Mouse (Mus musculus): ENCODE results near the gene Ntm. TPM values are rescaled to one million over a fixed set of nuclear protein-coding genes. Genes with fewer than 3 reads are reported as not detected.

Gene Ntm
- total and polyA plus RNA-seq, 3 experiments, result not detected

DNA sequence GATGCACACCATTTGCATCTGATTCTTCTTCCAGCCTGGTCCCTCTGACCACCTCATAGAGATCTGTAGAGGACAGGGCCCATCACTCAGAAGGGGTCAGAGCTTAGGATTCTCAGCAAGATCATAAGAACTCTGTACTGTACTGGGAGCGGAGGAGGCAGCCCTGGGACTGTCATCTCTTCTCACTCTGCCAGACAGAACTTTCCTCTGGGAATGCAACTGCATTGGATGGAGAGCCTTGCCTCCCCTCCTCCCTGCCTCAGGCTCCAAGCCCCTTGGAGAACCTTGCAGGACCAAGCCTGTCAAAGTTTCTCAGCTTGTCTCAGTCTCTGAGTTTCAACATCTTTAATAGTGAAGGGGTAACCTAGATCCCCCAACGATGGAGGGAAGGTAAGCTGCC, 1.4 kb downstream of the Ntm start:
- TF ChIP-seq TBP (IDR thresholded peaks at IDR 0.05; ENCODE audit: low read depth, low read length) (no peak), CTCF (IDR thresholded peaks at IDR 0.05 in 2 of 3, conservative IDR thresholded peaks at IDR 0.05 in 1 of 3; ENCODE audit: control insufficient read depth in 1 of 3, insufficient read depth in 1 of 3, low read depth in 2 of 3, low read length in 3 of 3, poor library complexity in 1 of 3, severe bottlenecking in 1 of 3) (no peak), ZKSCAN1 (IDR thresholded peaks at IDR 0.05; ENCODE audit: low read depth, low read length) (no peak), POLR2AphosphoS2 (IDR thresholded peaks at IDR 0.05; ENCODE audit: low read length) (no peak), MEF2A (IDR thresholded peaks at IDR 0.05; ENCODE audit: extremely low read depth, insufficient replicate concordance, low read depth, low read length, poor library complexity, severe bottlenecking) (no peak), SMC3 (IDR thresholded peaks at IDR 0.05; ENCODE audit: low read depth, low read length) (no peak), ZNF384 (IDR thresholded peaks at IDR 0.05; ENCODE audit: low read depth, low read length) (no peak), USF1 (IDR thresholded peaks at IDR 0.05; ENCODE audit: low read depth, low read length) (no peak), POLR2AphosphoS5 (IDR thresholded peaks at IDR 0.05; ENCODE audit: borderline replicate concordance, low read depth, low read length) (no peak), ZC3H11A (IDR thresholded peaks at IDR 0.05; ENCODE audit: low read depth, low read length) (no peak), UBTF (IDR thresholded peaks at IDR 0.05; ENCODE audit: borderline replicate concordance, insufficient read depth, low read depth, low read length) (no peak), ETS1 (IDR thresholded peaks at IDR 0.05; ENCODE audit: low read depth, low read length) (no peak), HCFC1 (IDR thresholded peaks at IDR 0.05; ENCODE audit: low read depth, low read length) (no peak), SIN3A (IDR thresholded peaks at IDR 0.05; ENCODE audit: low read length) (no peak)
- Histone ChIP-seq H3K9ac (ENCODE audit: control insufficient read depth, low read depth, low read length, poor library complexity, severe bottlenecking) (no peak overlapping the region), H3K4me3 (ENCODE audit: control insufficient read depth in 1 of 2, insufficient read depth in 1 of 2, low read depth in 2 of 2, low read length in 2 of 2) (no peak overlapping the region), H3K27ac (ENCODE audit: control insufficient read depth, low read depth, low read length) (no peak overlapping the region), H3K27me3 (ENCODE audit: control insufficient read depth in 1 of 2, insufficient read depth in 2 of 2, low read length in 2 of 2) (no peaks in the 10 kb centered on the region), H3K9me3 (replicated peaks; ENCODE audit: insufficient read depth, low read length) (no peaks in the 10 kb centered on the region), H3K4me1 (ENCODE audit: control insufficient read depth in 1 of 2, insufficient read depth in 2 of 2, low read length in 2 of 2) (no peaks in the 10 kb centered on the region), H3K36me3 (ENCODE audit: control insufficient read depth in 1 of 2, insufficient read depth in 2 of 2, low read length in 2 of 2) (no peaks in the 10 kb centered on the region), H3K79me2 (ENCODE audit: control insufficient read depth, insufficient read depth, low read length, poor library complexity) (no peaks in the 10 kb centered on the region)
- DNase-seq (ENCODE audit: low read depth, low spot score), result no peak

GRCm38 (mm10) chr9:29960741-29961140, 2.2 kb downstream of the Ntm start:
- no peaks in the 10 kb centered on the region for H3K79me2 ChIP-seq (ENCODE audit: control insufficient read depth, insufficient read depth, low read length, poor library complexity)
- no peak for DNase-seq (ENCODE audit: low read depth, low spot score)
- H3K27ac ChIP-seq (ENCODE audit: control insufficient read depth, low read depth, low read length), result no peak overlapping the region
- no peaks in the 10 kb centered on the region for H3K4me1 ChIP-seq (ENCODE audit: control insufficient read depth in 1 of 2, insufficient read depth in 2 of 2, low read length in 2 of 2)
- no peak overlapping the region for H3K9ac ChIP-seq (ENCODE audit: control insufficient read depth, low read depth, low read length, poor library complexity, severe bottlenecking)
- no peaks in the 10 kb centered on the region for H3K36me3 ChIP-seq (ENCODE audit: control insufficient read depth in 1 of 2, insufficient read depth in 2 of 2, low read length in 2 of 2)
- H3K4me3 ChIP-seq (ENCODE audit: control insufficient read depth in 1 of 2, insufficient read depth in 1 of 2, low read depth in 2 of 2, low read length in 2 of 2), result no peak overlapping the region
- TF ChIP-seq MEF2A (IDR thresholded peaks at IDR 0.05; ENCODE audit: extremely low read depth, insufficient replicate concordance, low read depth, low read length, poor library complexity, severe bottlenecking) (no peak), EP300 (IDR thresholded peaks at IDR 0.05; ENCODE audit: low read depth in 1 of 2, low read length in 2 of 2) (no peak), ZC3H11A (IDR thresholded peaks at IDR 0.05; ENCODE audit: low read depth, low read length) (no peak), ZNF384 (IDR thresholded peaks at IDR 0.05; ENCODE audit: low read depth, low read length) (no peak), NELFE (IDR thresholded peaks at IDR 0.05; ENCODE audit: low read depth, low read length) (no peak), MAX (IDR thresholded peaks at IDR 0.05; ENCODE audit: low read length) (no peak), POLR2AphosphoS5 (IDR thresholded peaks at IDR 0.05; ENCODE audit: borderline replicate concordance, low read depth, low read length) (no peak), MYC (IDR thresholded peaks at IDR 0.05; ENCODE audit: low read depth, low read length) (no peak), CTCF (IDR thresholded peaks at IDR 0.05 in 2 of 3, conservative IDR thresholded peaks at IDR 0.05 in 1 of 3; ENCODE audit: control insufficient read depth in 1 of 3, insufficient read depth in 1 of 3, low read depth in 2 of 3, low read length in 3 of 3, poor library complexity in 1 of 3, severe bottlenecking in 1 of 3) (no peak), BHLHE40 (IDR thresholded peaks at IDR 0.05; ENCODE audit: borderline replicate concordance, low read depth, low read length) (no peak), MXI1 (IDR thresholded peaks at IDR 0.05; ENCODE audit: low read depth, low read length) (no peak), UBTF (IDR thresholded peaks at IDR 0.05; ENCODE audit: borderline replicate concordance, insufficient read depth, low read depth, low read length) (no peak)
- no peaks in the 10 kb centered on the region for H3K27me3 ChIP-seq (ENCODE audit: control insufficient read depth in 1 of 2, insufficient read depth in 2 of 2, low read length in 2 of 2)
- H3K9me3 ChIP-seq (replicated peaks; ENCODE audit: insufficient read depth, low read length), result no peaks in the 10 kb centered on the region

Measured in MEL (cell line).